Mouse (Mus musculus) intestine, embryonic 16.5 days (tissue): ENCODE data around the gene Esrra. TPM values are rescaled to one million over a fixed set of nuclear protein-coding genes. Genes with fewer than 3 reads are reported as not detected.

Experiments
- ATAC-seq: fragments of 200-750 bp; cut with Nextera tagmentation; 2 replicates; pipeline ENCODE4 v1.8.0; 2017; ENCODE audit warnings: moderate TSS enrichment, moderate library complexity
- H3K27ac ChIP-seq: fragments of 300-500 bp; sonication (generic); 2 replicates; pipeline ENCODE4 v1.5.1; 2014; ENCODE audit warnings: mild to moderate bottlenecking, low read length
- H3K27me3 ChIP-seq: fragments of 300-500 bp; sonication (generic); replicated peaks from 2 replicates; pipeline ENCODE4 v1.6.1; 2014; ENCODE audit warnings: low read length, control low read depth, mixed read lengths; ENCODE audit not compliant: control insufficient read depth, insufficient read depth
- H3K36me3 ChIP-seq: fragments of 300-500 bp; sonication (generic); 2 replicates; pipeline ENCODE4 v1.6.1; 2014; ENCODE audit warnings: low read length, control low read depth; ENCODE audit not compliant: control insufficient read depth, insufficient read depth
- H3K4me1 ChIP-seq: fragments of 300-500 bp; sonication (generic); 2 replicates; pipeline ENCODE4 v1.6.1; 2014; ENCODE audit warnings: low read length, control low read depth, mixed read lengths; ENCODE audit not compliant: control insufficient read depth, insufficient read depth
- H3K4me2 ChIP-seq: fragments of 300-500 bp; sonication (generic); 2 replicates; pipeline ENCODE4 v1.6.1; 2014; ENCODE audit warnings: low read depth, low read length, control low read depth
- H3K4me3 ChIP-seq: fragments of 300-500 bp; sonication (generic); 2 replicates; pipeline ENCODE4 v1.5.1; 2014; ENCODE audit warnings: mild to moderate bottlenecking, low read length
- H3K9ac ChIP-seq: fragments of 300-500 bp; sonication (generic); 2 replicates; pipeline ENCODE4 v1.6.1; 2014; ENCODE audit warnings: low read depth, low read length
- H3K9me3 ChIP-seq: fragments of 300-500 bp; sonication (generic); 2 replicates; pipeline ENCODE4 v1.6.1; 2016; ENCODE audit warnings: low read length, control low read depth; ENCODE audit not compliant: control insufficient read depth
- WGBS: fragments of 180-500 bp; shearing (Covaris S2); extraction: QIAGEN DNeasy Blood & Tissue Kit; methylation state at CpG from one replicate; pipeline ENCODE4 v1.1.7; 2014; 5-methylcytosine and 5-hydroxymethylcytosine counted together
- polyA plus RNA-seq: library from polyadenylated mRNA; unstranded; fragments of >200 nt; fragmentation: Nextera tagmentation; extraction: Ambion mirVana; gene quantifications from 2 replicates; pipeline ENCODE4 v1.2.1, GENCODE M21; 2015

Gene Esrra
- polyA plus RNA-seq, 1 experiment from 2014 or later = 41.7 TPM

- Histone ChIP-seq H3K4me2 (peak overlapping the region; percentile 91), H3K36me3 (no peaks in the 10 kb centered on the region), H3K9ac (peak overlapping the region; percentile 97), H3K27ac (peak overlapping the region; percentile 99), H3K4me1 (peaks cover 28% of the 10 kb centered on the region), H3K9me3 (no peaks in the 10 kb centered on the region), H3K4me3 (peak overlapping the region; percentile 93), H3K27me3 (no peaks in the 10 kb centered on the region)
- WGBS = 30% methylated on average over 5 of the region's 5 CpGs
- ATAC-seq = peak; percentile 7; the same call in 1 of the 2 replicates
Measured at GRCm38 (mm10) chr19:6942764-6943163, 21.2 kb upstream of the Esrra start.

GRCm38 (mm10) chr19:6942249-6942691 lies 20.7 kb upstream of the Esrra start, which contains the start of gene Gpr137:
TSS of gene Gpr137 (minus strand) at chr19:6942480.
- H3K27ac ChIP-seq = peak within 1 kb of the TSS; percentile 99
- peak within 1 kb of the TSS; percentile 93 for H3K4me3 ChIP-seq
- WGBS = under 1% methylated on average over 27 of the region's 27 CpGs
- ATAC-seq = peak; percentile 90
- H3K4me1 ChIP-seq = peaks cover 28% of the 10 kb centered on the region
- no peaks in the 10 kb centered on the region for H3K9me3 ChIP-seq
- H3K4me2 ChIP-seq = peak within 1 kb of the TSS; percentile 91
- peak within 1 kb of the TSS; percentile 97 for H3K9ac ChIP-seq
- no peaks in the 10 kb centered on the region for H3K36me3 ChIP-seq
- H3K27me3 ChIP-seq = no peaks in the 10 kb centered on the region

- Histone ChIP-seq H3K4me3 (peak within 1 kb of the TSS; percentile 93), H3K4me1 (peaks cover 23% of the 10 kb centered on the region), H3K27me3 (no peaks in the 10 kb centered on the region), H3K27ac (peak within 1 kb of the TSS; percentile 99), H3K9ac (peak within 1 kb of the TSS; percentile 97), H3K9me3 (no peaks in the 10 kb centered on the region), H3K36me3 (no peaks in the 10 kb centered on the region), H3K4me2 (peak within 1 kb of the TSS; percentile 91)
- ATAC-seq = peak; percentile 82
- WGBS = under 1% methylated on average over 83 of the region's 83 CpGs
Measured at GRCm38 (mm10) chr19:6941372-6942248, 20.0 kb upstream of the Esrra start, which contains the start of gene Bad. TSS of gene Bad (plus strand) at chr19:6941861.

GRCm38 (mm10) chr19:6940396-6941351 lies 19.1 kb upstream of the Esrra start:
- Histone ChIP-seq H3K9me3 (no peaks in the 10 kb centered on the region), H3K9ac (peak overlapping the region; percentile 80), H3K27me3 (0 out of 2 replicates have a peak, but pooled peaks cover 3% of the 10 kb centered on the region), H3K27ac (peak overlapping the region; percentile 43; the same call in 1 of the 2 replicates), H3K36me3 (no peaks in the 10 kb centered on the region), H3K4me2 (peak overlapping the region; percentile 91), H3K4me1 (peaks cover 22% of the 10 kb centered on the region), H3K4me3 (peak overlapping the region; percentile 93)
- WGBS = 19% methylated on average over 29 of the region's 29 CpGs
- ATAC-seq = peak; percentile 2; the same call in 1 of the 2 replicates

GRCm38 (mm10) chr19:6939106-6940002 lies 17.7 kb upstream of the Esrra start:
- Histone ChIP-seq H3K4me1 (peaks cover 20% of the 10 kb centered on the region), H3K4me2 (no peak overlapping the region), H3K27ac (no peak overlapping the region), H3K9me3 (no peaks in the 10 kb centered on the region), H3K4me3 (no peak overlapping the region), H3K36me3 (no peaks in the 10 kb centered on the region), H3K27me3 (peaks cover 7% of the 10 kb centered on the region), H3K9ac (no peak overlapping the region)
- ATAC-seq = no peak
- 93% methylated on average over 20 of the region's 20 CpGs for WGBS

GRCm38 (mm10) chr19:6937541-6938465 lies 16.2 kb upstream of the Esrra start:
- H3K4me3 ChIP-seq = no peak overlapping the region
- H3K36me3 ChIP-seq = no peaks in the 10 kb centered on the region
- H3K4me1 ChIP-seq = peaks cover 28% of the 10 kb centered on the region
- H3K27me3 ChIP-seq = peaks cover 23% of the 10 kb centered on the region
- H3K9ac ChIP-seq = peak overlapping the region; percentile 23; the same call in 1 of the 2 replicates
- ATAC-seq = no peak
- 81% methylated on average over 16 of the region's 16 CpGs for WGBS
- H3K9me3 ChIP-seq = no peaks in the 10 kb centered on the region
- H3K27ac ChIP-seq = no peak overlapping the region
- no peak overlapping the region for H3K4me2 ChIP-seq

GRCm38 (mm10) chr19:6936299-6936698 lies 14.7 kb upstream of the Esrra start:
- 23% methylated on average over 3 of the region's 3 CpGs for WGBS

More at GRCm38 (mm10) chr19:6936299-6936698, 14.7 kb upstream of the Esrra start:
- Histone ChIP-seq H3K4me2 (no peak overlapping the region), H3K36me3 (no peaks in the 10 kb centered on the region), H3K4me3 (no peak overlapping the region), H3K9me3 (no peaks in the 10 kb centered on the region), H3K4me1 (peaks cover 27% of the 10 kb centered on the region), H3K9ac (no peak overlapping the region), H3K27ac (no peak overlapping the region), H3K27me3 (peaks cover 29% of the 10 kb centered on the region)
- no peak for ATAC-seq
